Mouse (Mus musculus) cerebellum, adult 11-12 months (tissue): ENCODE data around the gene Pttg1ip.

Experiments
- DNase-seq: peaks from one replicate; pipeline ENCODE4 v3.0.0; 2022

Gene Pttg1ip

GRCm38 (mm10) chr10:77608589-77608988, 27.1 kb downstream of the Pttg1ip start:
- DNase-seq = no peak

GRCm38 (mm10) chr10:77610221-77610961, 28.9 kb downstream of the Pttg1ip start:
- peak; percentile 69 for DNase-seq

- DNase-seq = no peak
These were observed 31.9 kb downstream of the Pttg1ip start for GRCm38 (mm10) chr10:77613409-77613808.

GRCm38 (mm10) chr10:77615647-77616046, 34.1 kb downstream of the Pttg1ip start:
- DNase-seq = no peak

GRCm38 (mm10) chr10:77616166-77616565, 34.6 kb downstream of the Pttg1ip start:
- no peak for DNase-seq

GRCm38 (mm10) chr10:77616926-77617325, 35.4 kb downstream of the Pttg1ip start:
- no peak for DNase-seq

GRCm38 (mm10) chr10:77621546-77621945, 40.0 kb downstream of the Pttg1ip start:
- no peak for DNase-seq

- DNase-seq = peak; percentile 91
These were observed 40.8 kb downstream of the Pttg1ip start, which contains the start of gene Ube2g2 for GRCm38 (mm10) chr10:77622055-77622988. TSS of gene Ube2g2 (plus strand) at chr10:77622275.

GRCm38 (mm10) chr10:77623069-77623492, 41.6 kb downstream of the Pttg1ip start:
- DNase-seq = peak; percentile 74

GRCm38 (mm10) chr10:77623639-77624400, 42.3 kb downstream of the Pttg1ip start:
- no peak for DNase-seq

GRCm38 (mm10) chr10:77624570-77624995, 43.1 kb downstream of the Pttg1ip start:
- DNase-seq = no peak

- DNase-seq = no peak
These were observed 44.5 kb downstream of the Pttg1ip start for GRCm38 (mm10) chr10:77626036-77626435.

- no peak for DNase-seq
These were observed 45.1 kb downstream of the Pttg1ip start for GRCm38 (mm10) chr10:77626591-77626990.

GRCm38 (mm10) chr10:77627497-77627896, 46.0 kb downstream of the Pttg1ip start:
- DNase-seq = peak; percentile 72

GRCm38 (mm10) chr10:77629163-77629562, 47.6 kb downstream of the Pttg1ip start:
- no peak for DNase-seq

- DNase-seq = no peak
These were observed 48.5 kb downstream of the Pttg1ip start for GRCm38 (mm10) chr10:77629970-77630369.

- no peak for DNase-seq
These were observed 52.5 kb downstream of the Pttg1ip start for GRCm38 (mm10) chr10:77634016-77634415.

- DNase-seq = no peak
These were observed 53.1 kb downstream of the Pttg1ip start for GRCm38 (mm10) chr10:77634452-77635231.

GRCm38 (mm10) chr10:77636234-77636922, 54.9 kb downstream of the Pttg1ip start:
- no peak for DNase-seq

GRCm38 (mm10) chr10:77638956-77639355, 57.4 kb downstream of the Pttg1ip start:
- DNase-seq = no peak

GRCm38 (mm10) chr10:77643160-77643559, 61.6 kb downstream of the Pttg1ip start:
- no peak for DNase-seq
